Mouse (Mus musculus) midbrain, postnatal 0 days (tissue): ENCODE data around the gene Nudt22. TPM values are rescaled to one million over a fixed set of nuclear protein-coding genes. Genes with fewer than 3 reads are reported as not detected.

Source experiments
- ATAC-seq: fragments of 200-750 bp; cut with Nextera tagmentation; 2 replicates; pipeline ENCODE4 v1.8.0; 2017; ENCODE audit warnings: moderate number of reproducible peaks, mild to moderate bottlenecking, moderate TSS enrichment, moderate library complexity; ENCODE audit not compliant: low FRiP score
- DNase-seq: peaks from one replicate; pipeline ENCODE4 v3.0.0-alpha.2; 2015; ENCODE audit warnings: low spot score
- H3K27ac ChIP-seq: fragments of 300-500 bp; sonication (generic); 2 replicates; pipeline ENCODE4 v1.5.1; 2014; ENCODE audit warnings: low read depth, mild to moderate bottlenecking, low read length, mixed read lengths
- H3K27me3 ChIP-seq: fragments of 300-500 bp; sonication (generic); 2 replicates; pipeline ENCODE4 v1.6.1; 2014; ENCODE audit warnings: low read length, control low read depth, mixed read lengths; ENCODE audit not compliant: insufficient read depth
- H3K36me3 ChIP-seq: fragments of 300-500 bp; sonication (generic); 2 replicates; pipeline ENCODE4 v1.6.1; 2014; ENCODE audit warnings: low read length, control low read depth, mixed read lengths; ENCODE audit not compliant: insufficient read depth
- H3K4me1 ChIP-seq: fragments of 300-500 bp; sonication (generic); 2 replicates; pipeline ENCODE4 v1.6.1; 2014; ENCODE audit warnings: mild to moderate bottlenecking, control low read depth, antibody characterized with exemption, low read length, mixed read lengths; ENCODE audit not compliant: insufficient read depth
- H3K4me2 ChIP-seq: fragments of 300-500 bp; sonication (generic); 2 replicates; pipeline ENCODE4 v1.6.1; 2014; ENCODE audit warnings: low read depth, mild to moderate bottlenecking, low read length, mixed read lengths; ENCODE audit not compliant: poor library complexity, severe bottlenecking
- H3K4me3 ChIP-seq: fragments of 300-500 bp; sonication (generic); 2 replicates; pipeline ENCODE4 v1.5.1; 2014; ENCODE audit warnings: low read depth, mild to moderate bottlenecking, low read length, moderate library complexity
- H3K9ac ChIP-seq: fragments of 300-500 bp; sonication (generic); replicated peaks from 2 replicates; pipeline ENCODE4 v1.6.1; 2014; ENCODE audit warnings: mild to moderate bottlenecking, low read length, moderate library complexity, mixed read lengths; ENCODE audit not compliant: poor library complexity, severe bottlenecking
- H3K9me3 ChIP-seq: fragments of 300-500 bp; sonication (generic); 2 replicates; pipeline ENCODE4 v1.6.1; 2016; ENCODE audit warnings: low read length, control low read depth
- CTCF ChIP-seq: IDR thresholded peaks from 2 replicates; pipeline ENCODE4 v1.5.1; 2016; ENCODE audit warnings: antibody characterized with exemption, mild to moderate bottlenecking
- WGBS: fragments of 180-500 bp; shearing (Covaris S2); extraction: QIAGEN DNeasy Blood & Tissue Kit; methylation state at CpG from one replicate; pipeline ENCODE4 v1.1.7; 2014; 5-methylcytosine and 5-hydroxymethylcytosine counted together
- polyA plus RNA-seq: library from polyadenylated mRNA; unstranded; fragments of >200 nt; fragmentation: Nextera tagmentation; extraction: Ambion mirVana; gene quantifications from 2 replicates; pipeline ENCODE4 v1.2.1, GENCODE M21; 2015
- total RNA-seq: library from RNA; depleted of rRNA; stranded (reverse); fragments of >200 nt; gene quantifications from 2 replicates; pipeline ENCODE4 v1.2.3, GENCODE M21; 2014

Nudt22 gene
- total and polyA plus RNA-seq, 2 experiments from 2014 or later: 17.8 to 19.6 TPM

DNA sequence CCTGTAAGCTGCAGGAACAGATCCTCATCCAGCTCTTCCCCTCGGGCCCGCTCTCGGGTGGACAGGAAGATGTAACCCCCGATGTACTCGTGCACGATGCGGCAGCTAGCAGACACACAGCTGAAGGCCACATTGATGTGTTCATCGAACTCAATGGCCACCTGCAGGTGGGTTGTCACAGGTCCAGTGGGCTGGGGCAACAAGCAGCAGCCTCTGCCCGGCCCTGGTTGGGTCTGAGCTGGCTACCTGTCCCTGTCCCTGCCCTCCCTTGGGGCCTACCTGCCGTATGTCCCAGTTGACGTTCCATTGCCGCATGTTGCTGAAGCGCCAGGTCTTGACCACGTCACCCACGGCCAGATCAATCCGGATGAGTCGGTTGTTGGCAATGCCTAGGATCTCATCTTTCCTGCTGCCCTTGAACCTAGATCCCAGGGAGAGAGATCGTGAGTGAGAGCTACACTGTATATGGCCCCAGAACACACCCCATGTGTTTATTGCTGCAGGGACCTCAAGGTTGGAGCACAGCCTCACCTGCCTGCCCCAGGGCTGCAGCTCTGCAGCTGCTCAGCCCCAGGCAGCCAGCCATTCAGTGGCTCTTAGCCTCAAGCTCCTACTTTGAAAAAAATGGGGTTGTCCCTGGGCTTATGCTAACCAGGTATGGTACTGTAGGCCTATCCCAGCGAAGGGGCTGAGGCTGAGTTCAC lies 3.6 kb upstream of the Nudt22 start:
- Histone ChIP-seq H3K27me3 (no peaks in the 10 kb centered on the region), H3K9me3 (no peaks in the 10 kb centered on the region), H3K36me3 (peaks cover 7% of the 10 kb centered on the region), H3K27ac (no peak overlapping the region), H3K4me1 (peaks cover 15% of the 10 kb centered on the region; the same call in 1 of the 2 replicates), H3K4me3 (no peak overlapping the region), H3K9ac (no peak overlapping the region), H3K4me2 (no peak overlapping the region)
- ATAC-seq: no peak
- no peak for DNase-seq
- TF ChIP-seq CTCF: no peak
- WGBS: 94% methylated on average over 19 of the region's 19 CpGs

- ATAC-seq (no peak), DNase-seq (no peak)
- 84% methylated on average over 9 of the region's 9 CpGs for WGBS
- Histone ChIP-seq H3K36me3 (peaks cover 7% of the 10 kb centered on the region), H3K4me1 (peaks cover 20% of the 10 kb centered on the region; the same call in 1 of the 2 replicates), H3K27me3 (no peaks in the 10 kb centered on the region), H3K27ac (no peak overlapping the region), H3K4me3 (no peak overlapping the region), H3K9ac (no peak overlapping the region), H3K4me2 (no peak overlapping the region), H3K9me3 (no peaks in the 10 kb centered on the region)
- TF ChIP-seq CTCF: no peak
Measured at GRCm38 (mm10) chr19:6997721-6998290, 1.9 kb upstream of the Nudt22 start.

DNA sequence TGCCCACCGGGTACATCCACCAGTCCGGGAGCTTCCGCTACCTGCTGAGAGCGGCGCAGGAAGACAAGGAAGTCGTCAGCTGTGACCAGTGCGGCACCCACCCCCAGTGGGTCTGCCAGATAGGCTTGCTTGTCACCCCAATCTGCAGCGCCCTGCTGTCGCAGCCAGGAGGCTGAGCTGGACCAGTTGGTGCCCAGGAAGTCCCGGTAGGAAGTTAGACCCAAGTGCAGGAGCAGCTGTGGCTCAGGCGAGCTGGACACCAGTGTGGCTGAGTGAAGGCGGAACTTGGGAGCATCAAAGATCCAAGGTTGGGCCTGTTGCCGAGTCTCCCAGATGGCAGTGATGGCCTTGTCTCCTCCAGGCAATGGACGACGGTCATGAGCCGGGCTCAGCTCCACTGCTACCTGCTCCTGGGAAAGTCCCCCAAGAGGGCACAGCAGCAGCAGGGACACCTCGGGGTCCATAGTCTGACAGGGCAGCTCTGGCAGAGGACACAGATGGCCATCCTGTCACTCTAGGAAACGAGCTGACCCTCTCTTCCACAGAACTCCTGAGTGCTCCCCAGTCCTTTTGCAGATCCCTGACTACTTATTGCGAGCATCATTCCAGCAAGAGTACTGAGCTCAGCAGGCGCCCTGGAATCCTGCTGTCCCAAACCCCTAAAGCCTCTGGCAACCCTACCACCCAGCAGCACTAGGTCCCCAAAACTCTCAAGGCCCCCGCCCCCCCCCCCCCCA lies 494 bp downstream of the Nudt22 start:
- peak overlapping the region; percentile 62 for H3K4me3 ChIP-seq
- peaks cover 7% of the 10 kb centered on the region for H3K36me3 ChIP-seq
- WGBS: 48% methylated on average over 20 of the region's 21 CpGs
- peak overlapping the region; percentile 87 for H3K4me2 ChIP-seq
- peaks cover 21% of the 10 kb centered on the region; the same call in 1 of the 2 replicates for H3K4me1 ChIP-seq
- H3K27ac ChIP-seq: no peak overlapping the region
- peak overlapping the region; percentile 62 for H3K9ac ChIP-seq
- no peaks in the 10 kb centered on the region for H3K9me3 ChIP-seq
- no peak for DNase-seq
- TF ChIP-seq CTCF: no peak
- ATAC-seq: no peak
- no peaks in the 10 kb centered on the region for H3K27me3 ChIP-seq

DNA sequence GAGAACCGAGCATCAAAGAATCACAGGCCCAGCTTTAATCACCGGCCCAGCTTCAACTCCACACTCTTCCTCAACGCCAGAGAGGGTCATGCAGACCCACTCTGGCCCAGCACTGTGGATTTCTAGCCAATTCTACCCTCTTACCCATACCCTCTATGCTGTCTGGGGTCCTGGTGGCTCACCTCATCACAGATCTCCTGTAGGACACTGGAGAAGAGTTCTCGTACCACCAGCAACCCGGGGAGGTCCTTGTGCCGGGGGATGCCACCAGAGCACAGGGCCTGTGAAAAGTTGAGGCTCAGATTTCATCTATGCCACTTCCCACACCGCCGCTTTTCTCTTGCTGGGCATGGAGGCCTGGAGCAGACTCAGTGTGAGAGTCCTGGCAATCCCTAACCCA lies 1.4 kb downstream of the Nudt22 start:
- no peak for DNase-seq
- H3K36me3 ChIP-seq: peaks cover 7% of the 10 kb centered on the region
- H3K9me3 ChIP-seq: no peaks in the 10 kb centered on the region
- no peak overlapping the region for H3K4me2 ChIP-seq
- H3K9ac ChIP-seq: no peak overlapping the region
- H3K4me1 ChIP-seq: peaks cover 21% of the 10 kb centered on the region; the same call in 1 of the 2 replicates
- H3K27me3 ChIP-seq: no peaks in the 10 kb centered on the region
- H3K4me3 ChIP-seq: no peak overlapping the region
- no peak for TF ChIP-seq CTCF
- no peak for ATAC-seq
- 86% methylated on average over 8 of the region's 8 CpGs for WGBS
- H3K27ac ChIP-seq: no peak overlapping the region

- H3K27ac ChIP-seq: no peak overlapping the region
- H3K4me2 ChIP-seq: no peak overlapping the region
- H3K4me3 ChIP-seq: no peak overlapping the region
- DNase-seq (no peak), ATAC-seq (no peak)
- peaks cover 2% of the 10 kb centered on the region for H3K36me3 ChIP-seq
- 87% methylated on average over 8 of the region's 8 CpGs for WGBS
- H3K9me3 ChIP-seq: no peaks in the 10 kb centered on the region
- H3K27me3 ChIP-seq: no peaks in the 10 kb centered on the region
- H3K9ac ChIP-seq: no peak overlapping the region
- no peak for TF ChIP-seq CTCF
- peaks cover 21% of the 10 kb centered on the region; the same call in 1 of the 2 replicates for H3K4me1 ChIP-seq
Measured at GRCm38 (mm10) chr19:6994002-6994401, 1.9 kb downstream of the Nudt22 start.
